Mouse (Mus musculus): ENCODE measurements around the gene Nr1d1.

GRCm38 (mm10) chr11:98767276-98767675 is 7.9 kb downstream of the Nr1d1 start:
- TF ChIP-seq CTCF (IDR thresholded peaks at IDR 0.05; ENCODE audit: extremely low read depth, insufficient read depth, low read length) (no peak), POLR2A (IDR thresholded peaks at IDR 0.05; ENCODE audit: extremely low read depth, insufficient read depth, low read length) (peak; percentile 60)
